Mouse (Mus musculus) midbrain, embryonic 10.5 days (tissue): ENCODE measurements at regions not wholly inside any gene's neighbourhood (a gene's known extent, or its start where the extent isn't known, plus 50 kb on each side); places are given as distances from the start of the nearest gene placed in this dataset.
A peak's percentile ranks its signal among the peaks of the same experiment; 100 is the strongest.
"Not testable (repeated sequence)": the region's sequence is repeated elsewhere in the genome, so short reads cannot be mapped to it uniquely, and the experiment has no call there.

Experiments used
- DNase-seq: peaks from one replicate; pipeline ENCODE4 v3.0.0-alpha.2; 2017; ENCODE audit warnings: low spot score
- H3K27ac ChIP-seq: fragments of 300-500 bp; sonication (generic); replicated peaks from 2 replicates; pipeline ENCODE4 v1.5.1; 2016; ENCODE audit warnings: mild to moderate bottlenecking
- H3K27me3 ChIP-seq: fragments of 300-500 bp; sonication (generic); 2 replicates; pipeline ENCODE4 v1.6.1; 2016; ENCODE audit warnings: low read depth, mild to moderate bottlenecking; ENCODE audit not compliant: poor library complexity, severe bottlenecking
- H3K36me3 ChIP-seq: fragments of 300-500 bp; sonication (generic); 2 replicates; pipeline ENCODE4 v1.6.1; 2016; ENCODE audit warnings: mild to moderate bottlenecking, moderate library complexity
- H3K4me1 ChIP-seq: fragments of 300-500 bp; sonication (generic); 2 replicates; pipeline ENCODE4 v1.6.1; 2016
- H3K4me3 ChIP-seq: fragments of 300-500 bp; sonication (generic); 2 replicates; pipeline ENCODE4 v1.5.1; 2016; ENCODE audit warnings: mild to moderate bottlenecking, moderate library complexity
- H3K9me3 ChIP-seq: fragments of 300-500 bp; sonication (generic); replicated peaks from 2 replicates; pipeline ENCODE4 v1.6.1; 2016; ENCODE audit warnings: mild to moderate bottlenecking
- WGBS: fragments of 180-500 bp; shearing (Covaris S2); methylation state at CpG from one replicate; pipeline ENCODE4 v1.1.7; 2016; 5-methylcytosine and 5-hydroxymethylcytosine counted together

DNA sequence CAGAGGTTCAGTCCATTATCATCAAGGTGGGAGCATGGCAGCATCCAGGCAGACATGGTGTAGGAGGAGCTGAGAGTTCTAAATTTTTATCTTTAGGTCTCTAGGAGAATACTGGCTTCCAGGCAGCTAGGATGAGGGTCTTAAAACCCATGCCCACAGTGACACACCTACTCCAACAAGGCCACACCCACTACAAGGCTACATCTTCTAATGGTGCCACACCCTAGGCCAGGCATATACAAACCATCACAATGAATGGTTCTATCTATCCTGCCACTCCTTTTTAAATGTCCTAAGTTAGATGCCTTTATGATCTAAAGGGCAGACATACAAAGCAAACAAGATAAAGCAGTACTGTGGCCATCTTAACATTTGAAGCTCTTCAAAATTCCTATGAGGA lies 124.7 kb downstream of the Cand1 start:
- H3K27ac ChIP-seq, DNase-seq, H3K36me3 ChIP-seq, H3K27me3 ChIP-seq, H3K9me3 ChIP-seq, H3K4me3 ChIP-seq: not testable (repeated sequence)
- H3K4me1 ChIP-seq = peaks cover 14% of the 10 kb centered on the region

DNA sequence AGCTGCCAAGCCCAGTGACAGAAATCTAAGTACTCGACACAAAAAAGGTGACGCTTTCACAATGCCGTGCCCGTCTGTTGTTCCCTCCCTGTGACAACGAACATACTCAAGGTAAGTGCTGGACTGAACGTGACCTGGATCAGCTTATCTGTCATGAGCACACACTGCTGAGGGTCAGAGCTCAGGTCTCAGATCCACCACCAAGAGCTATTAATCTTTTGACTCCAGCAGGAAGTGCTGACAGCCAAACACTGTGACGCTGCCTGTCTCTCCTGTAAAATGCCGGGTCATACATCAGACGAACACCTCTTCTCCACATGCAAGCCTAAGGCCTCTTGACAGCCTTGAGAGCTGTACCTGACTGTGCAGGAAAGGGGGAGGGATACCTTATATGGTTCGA lies 125.2 kb downstream of the Cand1 start:
- Histone ChIP-seq H3K27me3 (no peaks in the 10 kb centered on the region), H3K36me3 (no peaks in the 10 kb centered on the region), H3K4me1 (peaks cover 14% of the 10 kb centered on the region), H3K9me3 (no peaks in the 10 kb centered on the region), H3K27ac (no peak overlapping the region), H3K4me3 (no peak overlapping the region)
- DNase-seq = no peak
- 78% methylated on average over 10 of the region's 10 CpGs for WGBS

DNA sequence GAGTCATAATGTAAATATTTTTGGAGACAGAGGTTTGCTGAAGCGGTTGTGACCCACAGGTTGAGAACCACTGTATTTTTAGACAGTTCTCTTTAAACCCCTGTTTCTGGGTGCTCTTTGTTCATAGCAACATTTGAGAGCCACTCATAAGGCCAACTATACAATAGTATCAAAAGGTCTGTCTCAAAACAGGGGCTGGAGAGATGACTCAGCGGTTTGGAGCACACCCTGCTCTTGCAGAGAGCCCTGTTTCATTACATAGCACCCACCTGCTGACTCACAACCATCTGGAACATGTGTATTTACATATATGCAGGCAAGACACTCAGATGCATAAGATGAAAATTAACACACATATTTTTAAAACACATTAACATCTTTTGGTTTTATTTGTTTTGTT lies 128.0 kb downstream of the Cand1 start:
- Histone ChIP-seq H3K27ac (peak overlapping the region; percentile 28; the same call in 1 of the 2 replicates), H3K4me3 (no peak overlapping the region), H3K4me1 (peaks cover 24% of the 10 kb centered on the region), H3K9me3 (no peaks in the 10 kb centered on the region), H3K27me3 (no peaks in the 10 kb centered on the region), H3K36me3 (no peaks in the 10 kb centered on the region)
- no peak for DNase-seq
- 93% methylated on average over 2 of the region's 2 CpGs for WGBS

DNA sequence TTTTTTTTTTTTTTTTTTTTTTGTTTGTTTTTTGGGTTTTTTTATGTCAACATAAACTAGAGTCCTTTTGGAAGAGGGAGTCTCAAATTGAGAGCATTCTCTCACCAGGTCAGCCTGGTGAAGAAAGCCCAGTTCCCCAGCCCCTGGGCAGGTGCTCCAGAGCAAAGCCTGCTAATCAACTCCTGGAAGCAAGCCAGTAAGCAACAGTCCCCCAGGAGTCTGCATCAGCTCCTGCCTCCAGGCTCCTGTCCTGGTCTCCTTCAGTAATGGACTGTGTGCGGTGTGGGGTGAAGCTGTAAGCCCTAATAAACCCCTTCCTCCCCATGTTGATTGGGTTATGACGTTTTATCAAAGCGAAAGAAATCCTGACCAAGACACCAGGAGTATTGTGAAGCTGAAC lies 128.4 kb downstream of the Cand1 start:
- Histone ChIP-seq H3K4me1 (peaks cover 24% of the 10 kb centered on the region), H3K27me3 (no peaks in the 10 kb centered on the region), H3K9me3 (no peaks in the 10 kb centered on the region), H3K27ac (peak overlapping the region; percentile 28; the same call in 1 of the 2 replicates), H3K36me3 (no peaks in the 10 kb centered on the region), H3K4me3 (no peak overlapping the region)
- DNase-seq = no peak
- 86% methylated on average over 3 of the region's 3 CpGs for WGBS

DNA sequence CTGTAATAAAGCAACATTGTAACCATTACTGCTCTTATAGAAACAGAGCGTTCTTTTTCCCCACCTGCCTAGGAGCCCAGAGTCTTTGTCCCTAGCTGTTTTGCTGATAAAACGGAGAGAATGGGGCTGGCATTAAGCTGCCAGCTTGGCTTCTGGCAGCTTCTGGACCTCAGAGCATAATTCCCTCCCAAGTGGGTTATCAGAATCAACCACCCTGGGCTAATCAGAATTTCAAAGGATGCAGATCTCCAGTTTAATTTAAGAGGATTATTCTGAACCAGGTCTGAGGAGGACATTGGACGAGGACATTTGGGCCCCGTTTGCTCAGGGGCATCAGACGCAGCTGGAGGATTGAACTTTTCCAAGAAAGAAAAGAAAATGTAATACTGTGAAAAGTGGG lies 129.2 kb downstream of the Cand1 start:
- Histone ChIP-seq H3K4me3 (no peak overlapping the region), H3K9me3 (no peaks in the 10 kb centered on the region), H3K27ac (peak overlapping the region; percentile 7; the same call in 1 of the 2 replicates), H3K4me1 (peaks cover 24% of the 10 kb centered on the region), H3K36me3 (no peaks in the 10 kb centered on the region), H3K27me3 (no peaks in the 10 kb centered on the region)
- no peak for DNase-seq
- 19% methylated on average over 5 of the region's 5 CpGs for WGBS

DNA sequence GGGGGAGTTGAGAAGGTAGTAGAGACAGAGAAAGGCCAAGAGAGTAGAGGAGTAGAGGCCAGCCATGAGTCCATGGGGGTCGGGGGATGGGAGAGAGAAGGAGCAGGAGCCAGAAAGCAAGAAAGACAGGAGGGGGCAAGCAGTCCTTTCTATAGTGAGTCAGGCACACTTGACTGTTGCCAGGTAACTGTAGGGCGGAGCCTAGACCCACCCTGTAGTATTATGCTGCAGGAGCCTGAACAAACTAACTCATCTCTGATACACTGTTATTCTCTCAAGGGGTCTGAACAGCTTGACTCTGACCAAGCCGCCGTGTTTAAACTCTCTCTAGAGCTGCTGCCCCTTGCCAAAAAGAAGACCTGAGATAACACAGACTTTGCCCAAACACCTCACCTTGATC lies 130.6 kb downstream of the Cand1 start:
- Histone ChIP-seq H3K36me3 (no peaks in the 10 kb centered on the region), H3K9me3 (no peaks in the 10 kb centered on the region), H3K27ac (no peak overlapping the region), H3K27me3 (no peaks in the 10 kb centered on the region), H3K4me1 (peaks cover 24% of the 10 kb centered on the region), H3K4me3 (no peak overlapping the region)
- 78% methylated on average over 4 of the region's 4 CpGs for WGBS
- DNase-seq = no peak

DNA sequence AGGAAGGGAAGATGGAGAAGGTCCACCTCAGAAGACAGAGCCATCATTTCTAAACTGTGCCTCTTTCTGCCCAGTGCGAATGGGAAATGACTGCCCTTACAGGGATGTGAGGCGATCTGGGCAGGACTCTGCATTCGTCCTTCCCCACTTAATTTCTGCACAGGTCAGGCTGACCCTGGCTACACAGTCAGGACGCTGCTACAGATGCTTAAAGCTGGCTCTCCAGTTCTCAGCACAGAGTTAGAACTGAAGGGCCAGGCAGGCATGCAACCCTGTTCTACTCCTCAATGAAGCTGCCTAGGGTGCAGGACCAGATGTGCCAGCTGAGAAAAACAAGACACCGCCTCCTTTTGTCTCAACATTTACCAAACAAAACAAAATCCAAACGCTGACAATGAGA lies 132.1 kb downstream of the Cand1 start:
- Histone ChIP-seq H3K4me3 (no peak overlapping the region), H3K36me3 (no peaks in the 10 kb centered on the region), H3K27me3 (no peaks in the 10 kb centered on the region), H3K4me1 (peaks cover 24% of the 10 kb centered on the region), H3K27ac (no peak overlapping the region; the same call in 1 of the 2 replicates), H3K9me3 (no peaks in the 10 kb centered on the region)
- DNase-seq = no peak
- 52% methylated on average over 6 of the region's 6 CpGs for WGBS

GRCm38 (mm10) chr10:119106105-119106504 lies 133.8 kb downstream of the Cand1 start:
- Histone ChIP-seq H3K4me1 (peaks cover 17% of the 10 kb centered on the region), H3K4me3 (no peak overlapping the region), H3K36me3 (no peaks in the 10 kb centered on the region), H3K27ac (no peak overlapping the region), H3K9me3 (no peaks in the 10 kb centered on the region; the same call in 1 of the 2 replicates), H3K27me3 (no peaks in the 10 kb centered on the region)
- no peak for DNase-seq
- 92% methylated on average over 3 of the region's 3 CpGs for WGBS

- Histone ChIP-seq H3K4me1 (peaks cover 11% of the 10 kb centered on the region), H3K36me3 (no peaks in the 10 kb centered on the region), H3K9me3 (no peaks in the 10 kb centered on the region; the same call in 1 of the 2 replicates), H3K4me3 (no peak overlapping the region), H3K27ac (no peak overlapping the region), H3K27me3 (no peaks in the 10 kb centered on the region)
- no peak for DNase-seq
- WGBS = 85% methylated on average over 7 of the region's 7 CpGs
Measured at GRCm38 (mm10) chr10:119105279-119105881, 134.5 kb downstream of the Cand1 start.

DNA sequence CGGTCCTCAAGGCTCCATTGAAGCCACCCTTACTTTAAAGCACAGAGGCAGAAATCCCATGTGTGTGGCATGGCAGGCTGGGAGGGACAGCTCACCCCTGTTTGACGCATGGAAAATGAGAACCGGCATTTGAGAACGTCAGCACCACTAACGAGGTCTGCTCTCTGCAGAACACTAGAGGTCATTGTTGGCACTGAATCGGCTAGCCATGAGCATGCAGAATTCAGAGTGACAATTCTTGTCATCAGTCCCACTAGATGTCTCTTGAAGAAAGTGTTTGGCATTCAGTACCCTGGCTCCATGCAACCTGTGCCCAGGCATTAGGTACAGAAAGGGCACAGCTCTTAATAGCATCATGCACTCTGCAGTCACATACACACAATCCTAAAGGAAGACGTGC lies 139.3 kb downstream of the Cand1 start:
- no peaks in the 10 kb centered on the region; the same call in 1 of the 2 replicates for H3K9me3 ChIP-seq
- H3K27ac ChIP-seq = no peak overlapping the region
- no peaks in the 10 kb centered on the region for H3K27me3 ChIP-seq
- no peak overlapping the region for H3K4me3 ChIP-seq
- 38% methylated on average over 7 of the region's 7 CpGs for WGBS
- no peak for DNase-seq
- 0 out of 2 replicates have a peak, but pooled peaks cover 2% of the 10 kb centered on the region for H3K4me1 ChIP-seq
- no peaks in the 10 kb centered on the region for H3K36me3 ChIP-seq

GRCm38 (mm10) chr10:119099092-119099792 lies 140.6 kb downstream of the Cand1 start:
- WGBS = 88% methylated on average over 10 of the region's 10 CpGs
- no peaks in the 10 kb centered on the region for H3K27me3 ChIP-seq
- H3K27ac ChIP-seq = no peak overlapping the region
- no peak overlapping the region for H3K4me3 ChIP-seq
- no peaks in the 10 kb centered on the region for H3K36me3 ChIP-seq
- H3K9me3 ChIP-seq = no peaks in the 10 kb centered on the region; the same call in 1 of the 2 replicates
- H3K4me1 ChIP-seq = 0 out of 2 replicates have a peak, but pooled peaks cover 2% of the 10 kb centered on the region
- DNase-seq = no peak

- H3K27ac ChIP-seq = no peak overlapping the region
- H3K9me3 ChIP-seq = no peaks in the 10 kb centered on the region
- 91% methylated on average over 11 of the region's 11 CpGs for WGBS
- H3K4me1 ChIP-seq = no peaks in the 10 kb centered on the region
- H3K36me3 ChIP-seq = no peaks in the 10 kb centered on the region
- H3K4me3 ChIP-seq = no peak overlapping the region
- no peak for DNase-seq
- no peaks in the 10 kb centered on the region for H3K27me3 ChIP-seq
Measured at GRCm38 (mm10) chr10:119094166-119094565, 145.7 kb downstream of the Cand1 start.

GRCm38 (mm10) chr10:119087886-119088285 lies 152.0 kb downstream of the Cand1 start:
- Histone ChIP-seq H3K27me3 (no peaks in the 10 kb centered on the region), H3K4me1 (no peaks in the 10 kb centered on the region), H3K4me3 (no peak overlapping the region), H3K27ac (no peak overlapping the region), H3K9me3 (no peaks in the 10 kb centered on the region), H3K36me3 (no peaks in the 10 kb centered on the region)
- 92% methylated on average over 4 of the region's 4 CpGs for WGBS
- no peak for DNase-seq
